ENCODE assay signal across 20 mouse cellular contexts in the genomic region with DNA sequence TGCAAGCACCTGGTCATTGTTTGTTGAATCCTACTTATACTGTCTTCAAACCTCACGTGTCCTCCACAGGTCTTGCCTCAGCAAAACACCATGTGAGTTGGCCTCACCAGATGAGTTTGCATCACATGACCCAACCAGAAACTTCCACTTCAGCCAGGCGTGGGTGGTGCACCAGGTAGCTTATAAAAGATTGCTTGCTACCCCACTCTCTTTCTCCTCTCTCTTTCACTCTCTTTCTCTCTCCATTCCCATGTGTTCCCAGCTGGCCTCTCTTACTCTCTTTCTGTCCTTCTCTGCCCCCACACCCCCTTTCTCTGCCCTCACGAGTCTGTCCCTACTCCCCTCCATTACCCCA.
"Had no signal": no experiment of that assay in that cellular context is flagged by ENCODE, and none has a peak within 500 bp of the region (broad histone marks: within the 10 kb centered on the region; RNA-seq: fewer than 3 reads in every experiment).

No protein-coding gene starts in this region.

- H3K27ac ChIP-seq: macrophage; midbrain, embryonic 13.5 days; neural tube, embryonic 13.5 days; neural tube, embryonic 15.5 days; stomach, embryonic 15.5 days; stomach, postnatal 0 days had no signal

- H3K4me2 ChIP-seq: lung, embryonic 14.5 days; midbrain, embryonic 11.5 days; midbrain, embryonic 13.5 days; neural tube, embryonic 13.5 days; neural tube, embryonic 15.5 days; stomach, embryonic 15.5 days had no signal

- H3K36me3 ChIP-seq: midbrain, embryonic 13.5 days; neural tube, embryonic 13.5 days; neural tube, embryonic 15.5 days; stomach, embryonic 15.5 days had no signal

- H3K27me3 ChIP-seq: midbrain, embryonic 13.5 days; neural tube, embryonic 13.5 days; neural tube, embryonic 15.5 days; stomach, embryonic 15.5 days had no signal

- H3K9me3 ChIP-seq: stomach, embryonic 15.5 days had no signal

- H3K4me3 ChIP-seq: megakaryocyte, embryonic 14.5 days; midbrain, embryonic 13.5 days; myocyte; neural tube, embryonic 13.5 days; neural tube, embryonic 15.5 days; stomach, embryonic 15.5 days had no signal

- H3K9ac ChIP-seq: lung, embryonic 14.5 days; midbrain, embryonic 13.5 days; neural tube, embryonic 13.5 days; neural tube, embryonic 15.5 days; stomach, embryonic 15.5 days had no signal

- ATAC-seq: midbrain, embryonic 13.5 days; midbrain, embryonic 16.5 days had no signal

- DNase-seq: lung, embryonic 14.5 days; lung, postnatal 14 days; retina, postnatal 1 day; right cerebral cortex, adult 18-20 months; right cerebral cortex, postnatal 25 days; right cerebral cortex, postnatal 4 days; spleen, adult 18-20 months; thymus, adult 2 months; thymus, postnatal 25 days; thymus, postnatal 4 days had no signal
